In the genomic region with DNA sequence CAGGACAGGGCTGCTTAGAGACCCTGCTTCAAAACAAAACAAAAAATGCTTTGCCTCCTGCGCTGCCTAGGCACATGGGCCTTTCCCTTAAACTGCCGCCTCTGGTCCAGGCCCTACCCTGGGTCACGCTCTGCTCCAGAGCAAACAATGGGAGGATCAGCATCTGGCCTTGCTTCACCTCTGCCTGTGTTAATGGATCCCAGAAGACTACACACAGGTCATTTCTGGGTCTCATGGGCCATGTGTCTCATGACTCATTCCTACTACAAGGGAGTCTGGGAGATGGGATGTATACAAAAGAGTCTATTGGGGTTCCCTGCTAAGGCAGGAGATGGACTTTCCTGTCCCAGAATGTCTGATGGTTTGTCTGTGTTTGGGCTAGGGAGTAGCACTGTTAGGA, we compare ENCODE assay signal across 28 mouse cellular contexts. TPM values are rescaled to one million over a fixed set of nuclear protein-coding genes. Genes with fewer than 3 reads are reported as not detected.
DNase-seq lines count a peak whose midpoint lies in the region; ATAC-seq and TF ChIP-seq lines count a peak whose summit lies in the region.
"Had no signal": no experiment of that assay in that cellular context is flagged by ENCODE, and none has a peak within 500 bp of the region (broad histone marks: within the 10 kb centered on the region; RNA-seq: fewer than 3 reads in every experiment).

No protein-coding gene starts in this region.

- H3K4me2 ChIP-seq in intestine, postnatal 0 days (replicated peaks; ENCODE audit: low read depth), result no peak overlapping the region
- no peak overlapping the region for H3K4me2 ChIP-seq in intestine, embryonic 16.5 days (ENCODE audit: low read depth, low read length)
- no peak overlapping the region for H3K4me2 ChIP-seq in lung, postnatal 0 days (replicated peaks; ENCODE audit: low read depth, low read length)
- H3K4me2 ChIP-seq in midbrain, embryonic 15.5 days, result no peak overlapping the region
- H3K4me2 ChIP-seq: embryonic facial prominence, embryonic 13.5 days; forebrain, embryonic 12.5 days; heart, embryonic 13.5 days; hindbrain, embryonic 13.5 days had no signal

- 77% methylated on average over 3 of the region's 3 CpGs for WGBS in intestine, postnatal 0 days
- 79% methylated on average over 3 of the region's 3 CpGs for WGBS in intestine, embryonic 16.5 days
- WGBS in lung, postnatal 0 days, result 86% methylated on average over 3 of the region's 3 CpGs
- 74% methylated on average over 3 of the region's 3 CpGs for WGBS in midbrain, embryonic 10.5 days
- WGBS in midbrain, embryonic 15.5 days, result 88% methylated on average over 3 of the region's 3 CpGs

- H3K4me3 ChIP-seq in intestine, postnatal 0 days (ENCODE audit: low read depth, low read length), result no peak overlapping the region
- no peak overlapping the region for H3K4me3 ChIP-seq in intestine, embryonic 16.5 days (ENCODE audit: low read length)
- no peak overlapping the region for H3K4me3 ChIP-seq in cortical plate, adult 2 months (ENCODE audit: insufficient read depth, low read length)
- H3K4me3 ChIP-seq in lung, postnatal 0 days (ENCODE audit: low read depth, low read length), result no peak overlapping the region
- H3K4me3 ChIP-seq in midbrain, embryonic 10.5 days, result no peak overlapping the region
- H3K4me3 ChIP-seq in midbrain, embryonic 15.5 days, result no peak overlapping the region
- H3K4me3 ChIP-seq: embryonic facial prominence, embryonic 10.5 days; embryonic facial prominence, embryonic 13.5 days; erythroblast, embryonic 14.5 days; forebrain, embryonic 12.5 days; heart, adult 2 months; heart, embryonic 10.5 days; heart, embryonic 13.5 days; hindbrain, embryonic 10.5 days; hindbrain, embryonic 13.5 days had no signal

- no peak for TF ChIP-seq EP300 in lung, postnatal 0 days (IDR thresholded peaks at IDR 0.05)

- H3K27me3 ChIP-seq in intestine, postnatal 0 days (replicated peaks; ENCODE audit: control insufficient read depth, insufficient read depth, low read length), result no peaks in the 10 kb centered on the region
- no peaks in the 10 kb centered on the region for H3K27me3 ChIP-seq in intestine, embryonic 16.5 days (replicated peaks; ENCODE audit: control insufficient read depth, insufficient read depth, low read length)
- H3K27me3 ChIP-seq in lung, postnatal 0 days (replicated peaks; ENCODE audit: insufficient read depth, low read length), result no peaks in the 10 kb centered on the region
- H3K27me3 ChIP-seq in midbrain, embryonic 10.5 days (ENCODE audit: low read depth, poor library complexity, severe bottlenecking), result no peaks in the 10 kb centered on the region
- no peaks in the 10 kb centered on the region for H3K27me3 ChIP-seq in midbrain, embryonic 15.5 days (replicated peaks)
- H3K27me3 ChIP-seq: embryonic facial prominence, embryonic 13.5 days; forebrain, embryonic 12.5 days; heart, embryonic 13.5 days; hindbrain, embryonic 13.5 days had no signal

- no peaks in the 10 kb centered on the region for H3K9me3 ChIP-seq in intestine, postnatal 0 days (ENCODE audit: control insufficient read depth)
- H3K9me3 ChIP-seq in intestine, embryonic 16.5 days (ENCODE audit: control insufficient read depth, low read length), result no peaks in the 10 kb centered on the region
- no peaks in the 10 kb centered on the region for H3K9me3 ChIP-seq in lung, postnatal 0 days (ENCODE audit: low read length)
- H3K9me3 ChIP-seq in midbrain, embryonic 10.5 days (replicated peaks), result no peaks in the 10 kb centered on the region
- no peaks in the 10 kb centered on the region for H3K9me3 ChIP-seq in midbrain, embryonic 15.5 days
- H3K9me3 ChIP-seq: embryonic facial prominence, embryonic 10.5 days; embryonic facial prominence, embryonic 13.5 days; forebrain, embryonic 12.5 days; heart, embryonic 10.5 days; heart, embryonic 13.5 days; hindbrain, embryonic 10.5 days; hindbrain, embryonic 13.5 days had no signal

- no peak for TF ChIP-seq POLR2A in cortical plate, adult 2 months (IDR thresholded peaks at IDR 0.05; ENCODE audit: extremely low read depth, insufficient read depth, low read length)

- DNase-seq in 3T3-L1 (ENCODE audit: low read depth, low spot score), result peak; percentile 55
- DNase-seq in MN1 (ENCODE audit: low spot score), result peak; percentile 55
- no peak for DNase-seq in lung, postnatal 0 days (ENCODE audit: low spot score)
- no peak for DNase-seq in midbrain, embryonic 10.5 days (ENCODE audit: low spot score)
- DNase-seq: adrenal gland, adult 8-10 months; adrenal gland, postnatal 25 days; cerebellum, adult 11-12 months; cerebellum, adult 8-10 months; cerebellum, postnatal 10 days; cerebellum, postnatal 36 days; gastrocnemius, postnatal 10 days; gastrocnemius, postnatal 36 days; heart, adult 2 months; heart, postnatal 36 days had no signal

- 0 out of 2 replicates have a peak, but pooled peaks have one; percentile 13 for ATAC-seq in intestine, postnatal 0 days
- no peak for ATAC-seq in intestine, embryonic 16.5 days
- ATAC-seq in lung, postnatal 0 days, result no peak; the same call in 1 of the 2 replicates
- ATAC-seq in midbrain, embryonic 15.5 days (replicated peaks), result no peak
- ATAC-seq: forebrain, embryonic 16.5 days; hindbrain, embryonic 16.5 days had no signal

- TF ChIP-seq CTCF in intestine, postnatal 0 days (IDR thresholded peaks at IDR 0.05; ENCODE audit: low read depth), result no peak
- no peak for TF ChIP-seq CTCF in cortical plate, adult 2 months (IDR thresholded peaks at IDR 0.05; ENCODE audit: extremely low read depth, insufficient read depth, low read length)
- TF ChIP-seq CTCF in lung, postnatal 0 days (IDR thresholded peaks at IDR 0.05), result no peak

- H3K27ac ChIP-seq in intestine, postnatal 0 days (ENCODE audit: low read depth, low read length), result no peak overlapping the region
- H3K27ac ChIP-seq in intestine, embryonic 16.5 days (ENCODE audit: low read length), result no peak overlapping the region
- 0 out of 2 replicates have a peak overlapping the region, but pooled peaks have one; percentile 10 for H3K27ac ChIP-seq in cortical plate, adult 2 months (ENCODE audit: insufficient read depth, low read length)
- no peak overlapping the region for H3K27ac ChIP-seq in lung, postnatal 0 days (ENCODE audit: low read length)
- no peak overlapping the region for H3K27ac ChIP-seq in midbrain, embryonic 10.5 days (replicated peaks)
- H3K27ac ChIP-seq in midbrain, embryonic 15.5 days, result no peak overlapping the region
- H3K27ac ChIP-seq: embryonic facial prominence, embryonic 10.5 days; embryonic facial prominence, embryonic 13.5 days; forebrain, embryonic 12.5 days; heart, adult 2 months; heart, embryonic 10.5 days; heart, embryonic 13.5 days; hindbrain, embryonic 10.5 days; hindbrain, embryonic 13.5 days had no signal

- no peaks in the 10 kb centered on the region for H3K4me1 ChIP-seq in intestine, postnatal 0 days (replicated peaks; ENCODE audit: control insufficient read depth, insufficient read depth, low read length)
- peaks cover 7% of the 10 kb centered on the region; the same call in 1 of the 2 replicates for H3K4me1 ChIP-seq in intestine, embryonic 16.5 days (ENCODE audit: control insufficient read depth, insufficient read depth, low read length)
- H3K4me1 ChIP-seq in cortical plate, adult 2 months (ENCODE audit: control insufficient read depth, insufficient read depth, low read length), result no peaks in the 10 kb centered on the region
- H3K4me1 ChIP-seq in lung, postnatal 0 days (ENCODE audit: insufficient read depth, low read depth, low read length), result no peaks in the 10 kb centered on the region
- H3K4me1 ChIP-seq in midbrain, embryonic 10.5 days, result 0 out of 2 replicates have a peak, but pooled peaks cover 4% of the 10 kb centered on the region
- H3K4me1 ChIP-seq in midbrain, embryonic 15.5 days, result no peaks in the 10 kb centered on the region
- H3K4me1 ChIP-seq: forebrain, embryonic 12.5 days; heart, embryonic 10.5 days; heart, embryonic 13.5 days; hindbrain, embryonic 10.5 days; hindbrain, embryonic 13.5 days had no signal

- no peak overlapping the region for H3K9ac ChIP-seq in intestine, postnatal 0 days (ENCODE audit: low read depth, low read length)
- H3K9ac ChIP-seq in intestine, embryonic 16.5 days (ENCODE audit: low read depth, low read length), result no peak overlapping the region
- no peak overlapping the region for H3K9ac ChIP-seq in lung, postnatal 0 days (replicated peaks; ENCODE audit: low read depth)
- no peak overlapping the region for H3K9ac ChIP-seq in midbrain, embryonic 15.5 days
- H3K9ac ChIP-seq: embryonic facial prominence, embryonic 13.5 days; forebrain, embryonic 12.5 days; heart, embryonic 13.5 days; hindbrain, embryonic 13.5 days had no signal

- peaks cover 42% of the 10 kb centered on the region for H3K36me3 ChIP-seq in intestine, postnatal 0 days (ENCODE audit: control insufficient read depth, insufficient read depth)
- H3K36me3 ChIP-seq in intestine, embryonic 16.5 days (ENCODE audit: control insufficient read depth, insufficient read depth, low read length), result peaks cover 11% of the 10 kb centered on the region; the same call in 1 of the 2 replicates
- H3K36me3 ChIP-seq in lung, postnatal 0 days (ENCODE audit: insufficient read depth, low read length), result peaks cover 22% of the 10 kb centered on the region
- H3K36me3 ChIP-seq in midbrain, embryonic 10.5 days, result peaks cover 52% of the 10 kb centered on the region
- H3K36me3 ChIP-seq in midbrain, embryonic 15.5 days (replicated peaks), result peaks cover 12% of the 10 kb centered on the region; the same call in 1 of the 2 replicates

RNA-seq across cellular contexts. Expression of gene Chmp4b, which starts 45.2 kb away (rescaled TPM):
- polyA plus RNA-seq in intestine, postnatal 0 days (2015; fragmentation: Nextera tagmentation; extraction: Ambion mirVana), result 60.8 and 62.4 TPM in 2 replicates
- 23.6 and 28.7 TPM in 2 replicates for polyA plus RNA-seq in intestine, embryonic 16.5 days (2015; fragmentation: Nextera tagmentation; extraction: Ambion mirVana)
- polyA plus RNA-seq in cortical plate, adult 2 months (2012; rRNA removed), result 297 and 298 TPM in 2 replicates
- 33.1 and 33.7 TPM in 2 replicates for polyA plus RNA-seq in lung, postnatal 0 days (2015; fragmentation: Nextera tagmentation; extraction: Ambion mirVana)
- polyA plus RNA-seq in midbrain, embryonic 10.5 days (2016; fragmentation: Nextera tagmentation; extraction: Ambion mirVana), result 13.1 and 13.8 TPM in 2 replicates
- polyA plus RNA-seq in midbrain, embryonic 15.5 days (2015; fragmentation: Nextera tagmentation; extraction: Ambion mirVana), result 27.9 and 28.4 TPM in 2 replicates

Comparison
In these comparisons a context has a peak if more than half of its experiments do, and no peak if none do; other contexts are left out.
1. DNase-seq: peak in 3T3-L1 (single experiment) and MN1 (single experiment); none in lung, postnatal 0 days (single experiment) and midbrain, embryonic 10.5 days (single experiment).